Mouse (Mus musculus) macrophage (primary cell): ENCODE measurements around the gene Caskin1. TPM values are rescaled to one million over a fixed set of nuclear protein-coding genes. Genes with fewer than 3 reads are reported as not detected.
A peak's percentile ranks its signal among the peaks of the same experiment; 100 is the strongest.

Experiments
- H3K27ac ChIP-seq: fragments of 350-480 bp; formaldehyde crosslinking; 2 replicates; pipeline ENCODE4 v1.9.0; 2021
- H3K36me3 ChIP-seq: fragments of 350-480 bp; formaldehyde crosslinking; 2 replicates; pipeline ENCODE4 v1.9.0; 2021; ENCODE audit errors: inconsistent target
- H3K4me3 ChIP-seq: fragments of 350-480 bp; formaldehyde crosslinking; 2 replicates; pipeline ENCODE4 v1.9.0; 2021; ENCODE audit errors: inconsistent target
- H3K79me2 ChIP-seq: fragments of 350-480 bp; formaldehyde crosslinking; 2 replicates; pipeline ENCODE4 v1.9.0; 2021; ENCODE audit errors: inconsistent target
- WGBS: methylation state at CpG from one replicate; pipeline ENCODE4 v1.1.7; 2026; ENCODE audit warnings: inconsistent platforms; ENCODE audit not compliant: missing documents; 5-methylcytosine and 5-hydroxymethylcytosine counted together
- polyA plus RNA-seq: library from polyadenylated mRNA; stranded (reverse); fragments of 250-400 nt; gene quantifications from 3 replicates; pipeline ENCODE4 v1.2.4, GENCODE M21; 2018; ENCODE audit warnings: inconsistent platforms

Gene Caskin1
- polyA plus RNA-seq, 1 experiment from 2014 or later = not detected

- Histone ChIP-seq H3K27ac (no peak overlapping the region), H3K36me3 (peaks cover 30% of the 10 kb centered on the region)
- WGBS = 62% methylated on average over 11 of the region's 11 CpGs
Observed at GRCm38 (mm10) chr17:24477985-24478600, 10.3 kb upstream of the Caskin1 start.

DNA sequence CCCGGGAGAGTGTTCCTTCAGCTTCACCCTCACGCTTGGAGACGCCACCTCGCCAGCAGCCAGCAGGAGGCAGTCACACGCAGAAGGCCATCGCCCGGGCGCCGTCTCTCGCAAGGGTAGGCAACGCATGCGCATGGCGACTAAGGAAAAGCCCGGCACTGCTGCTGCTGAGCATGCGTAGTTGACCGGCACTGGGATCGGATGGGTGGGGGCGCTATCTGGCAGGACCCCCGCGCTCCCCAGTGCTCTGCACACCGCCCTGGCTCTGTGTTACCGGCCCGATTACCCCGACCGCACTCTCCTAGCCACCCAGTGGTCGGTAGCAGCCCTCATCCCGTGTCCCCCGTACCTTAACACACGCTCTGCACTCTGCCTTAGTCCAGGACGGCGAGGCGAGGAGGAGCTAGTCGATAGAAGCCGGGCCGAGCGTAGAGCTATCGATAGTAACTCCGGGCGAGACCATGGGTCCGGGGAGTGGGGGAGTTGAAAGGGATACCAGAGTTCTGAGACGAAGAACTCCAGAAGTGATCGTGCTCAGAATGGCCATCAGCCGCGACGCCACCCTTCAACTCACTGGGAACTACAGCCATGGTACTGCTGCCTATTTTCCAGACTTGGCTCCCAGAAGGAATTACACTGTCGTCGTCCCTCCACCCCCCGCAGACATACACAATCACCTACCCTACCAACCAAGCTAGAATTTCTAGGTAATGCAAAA, 9.6 kb upstream of the Caskin1 start, which contains the start of gene Mlst8:
Mlst8 (minus strand) TSS at position 416 of the 718 bp plus-strand sequence.
- Histone ChIP-seq H3K79me2 (peaks cover 9% of the 10 kb centered on the region; the same call in 1 of the 2 replicates), H3K27ac (peak within 1 kb of the TSS; percentile 97), H3K4me3 (peak within 1 kb of the TSS; percentile 68), H3K36me3 (peaks cover 30% of the 10 kb centered on the region)
- under 1% methylated on average over 48 of the region's 48 CpGs for WGBS

More at GRCm38 (mm10) chr17:24477985-24478600, 10.3 kb upstream of the Caskin1 start:
- Histone ChIP-seq H3K4me3 (peak overlapping the region; percentile 68), H3K79me2 (peaks cover 9% of the 10 kb centered on the region; the same call in 1 of the 2 replicates)

DNA sequence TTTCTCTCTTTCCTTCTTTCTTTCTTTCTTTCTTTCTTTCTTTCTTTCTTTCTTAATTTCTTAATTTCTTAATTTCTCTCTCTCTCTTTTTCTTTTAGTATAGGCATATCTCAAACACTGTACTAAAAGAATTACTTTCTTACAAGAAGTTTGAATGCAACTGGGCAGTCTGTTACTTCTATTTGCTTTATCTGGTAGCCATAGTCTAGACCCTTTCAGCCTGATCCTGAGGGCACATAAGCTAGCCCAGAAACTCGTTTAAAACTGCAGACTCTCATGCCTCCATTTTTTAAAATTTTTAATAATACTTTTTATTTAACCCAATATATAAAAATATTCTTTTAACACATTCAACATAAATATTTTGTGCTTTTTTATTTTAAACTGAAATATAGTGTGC, 9.0 kb upstream of the Caskin1 start:
- 36% methylated on average over 1 of the region's 1 CpGs for WGBS
- H3K4me3 ChIP-seq = peak overlapping the region; percentile 68
- peaks cover 9% of the 10 kb centered on the region; the same call in 1 of the 2 replicates for H3K79me2 ChIP-seq
- H3K36me3 ChIP-seq = peaks cover 29% of the 10 kb centered on the region
- peak overlapping the region; percentile 97 for H3K27ac ChIP-seq

GRCm38 (mm10) chr17:24480201-24480826, 8.1 kb upstream of the Caskin1 start:
- Histone ChIP-seq H3K27ac (no peak overlapping the region), H3K4me3 (no peak overlapping the region), H3K36me3 (peaks cover 20% of the 10 kb centered on the region), H3K79me2 (peaks cover 9% of the 10 kb centered on the region; the same call in 1 of the 2 replicates)
- WGBS = 83% methylated on average over 3 of the region's 3 CpGs

- H3K79me2 ChIP-seq = peaks cover 9% of the 10 kb centered on the region; the same call in 1 of the 2 replicates
- H3K36me3 ChIP-seq = peaks cover 11% of the 10 kb centered on the region
- H3K4me3 ChIP-seq = no peak overlapping the region
- 95% methylated on average over 20 of the region's 20 CpGs for WGBS
- H3K27ac ChIP-seq = no peak overlapping the region
Observed at GRCm38 (mm10) chr17:24481027-24481815, 7.2 kb upstream of the Caskin1 start.

- Histone ChIP-seq H3K4me3 (no peak overlapping the region), H3K36me3 (no peaks in the 10 kb centered on the region), H3K27ac (no peak overlapping the region), H3K79me2 (no peaks in the 10 kb centered on the region)
- WGBS = 97% methylated on average over 3 of the region's 3 CpGs
Observed at GRCm38 (mm10) chr17:24483495-24483894, 4.9 kb upstream of the Caskin1 start.

GRCm38 (mm10) chr17:24485090-24485860, 3.1 kb upstream of the Caskin1 start:
- no peaks in the 10 kb centered on the region for H3K79me2 ChIP-seq
- WGBS = 58% methylated on average over 7 of the region's 11 CpGs
- H3K27ac ChIP-seq = no peak overlapping the region
- no peak overlapping the region for H3K4me3 ChIP-seq
- no peaks in the 10 kb centered on the region for H3K36me3 ChIP-seq

DNA sequence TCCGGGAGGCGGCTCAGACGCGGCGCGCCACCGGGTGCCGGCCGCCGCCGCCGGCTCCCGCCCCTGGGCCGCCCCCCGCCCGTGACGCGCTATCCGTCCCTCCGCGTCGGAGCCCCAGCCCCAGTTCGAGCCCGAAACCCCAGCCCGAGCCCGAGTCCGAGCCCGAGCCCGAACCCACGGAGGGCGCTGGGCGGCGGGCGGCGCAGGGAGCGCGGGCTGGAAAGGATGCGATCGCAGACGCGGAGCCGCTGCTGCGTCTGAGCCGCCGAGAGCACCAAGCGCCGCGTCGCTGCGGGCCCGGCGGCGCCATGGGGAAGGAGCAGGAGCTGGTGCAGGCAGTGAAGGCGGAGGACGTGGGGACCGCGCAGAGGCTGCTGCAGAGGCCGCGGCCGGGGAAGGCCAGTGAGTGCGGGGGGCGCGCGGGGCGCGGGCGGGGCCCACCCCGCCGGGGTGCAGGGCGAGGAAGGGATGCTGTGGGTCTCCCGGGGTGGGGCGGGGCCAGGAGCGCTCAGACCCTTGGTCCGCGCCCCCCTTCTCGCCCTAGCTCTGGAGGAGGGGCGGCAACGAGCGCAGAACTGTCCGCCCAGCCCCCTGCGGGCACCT, 362 bp downstream of the Caskin1 start:
- H3K79me2 ChIP-seq = no peaks in the 10 kb centered on the region
- H3K4me3 ChIP-seq = no peak overlapping the region
- WGBS = under 1% methylated on average over 59 of the region's 81 CpGs
- no peaks in the 10 kb centered on the region for H3K36me3 ChIP-seq
- no peak overlapping the region for H3K27ac ChIP-seq

GRCm38 (mm10) chr17:24489265-24490030, 1.0 kb downstream of the Caskin1 start:
- Histone ChIP-seq H3K4me3 (no peak overlapping the region), H3K79me2 (no peaks in the 10 kb centered on the region), H3K27ac (no peak overlapping the region), H3K36me3 (no peaks in the 10 kb centered on the region)
- WGBS = 52% methylated on average over 19 of the region's 19 CpGs

DNA sequence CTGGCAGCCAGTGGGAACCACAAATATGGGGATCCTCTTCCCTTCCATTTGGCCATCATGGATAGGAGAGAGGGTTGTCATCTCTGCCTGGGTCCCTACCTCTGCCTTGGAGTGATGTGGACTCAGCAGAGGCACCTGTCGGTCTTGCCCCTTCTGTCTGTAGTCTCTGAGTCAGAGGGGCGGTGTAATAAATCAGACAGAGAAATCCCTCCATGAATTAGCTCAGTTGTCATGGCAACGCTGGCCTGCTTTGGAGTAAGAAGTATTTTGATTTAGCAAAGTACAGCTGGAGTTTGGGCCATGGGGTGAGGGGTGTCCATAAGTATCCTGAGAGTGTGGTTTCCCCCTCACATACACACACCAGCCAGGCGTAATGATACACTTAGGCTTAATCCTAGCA, 2.0 kb downstream of the Caskin1 start:
- 98% methylated on average over 4 of the region's 4 CpGs for WGBS
- H3K4me3 ChIP-seq = no peak overlapping the region
- H3K27ac ChIP-seq = no peak overlapping the region

GRCm38 (mm10) chr17:24494627-24495335, 6.4 kb downstream of the Caskin1 start:
- Histone ChIP-seq H3K4me3 (no peak overlapping the region), H3K27ac (no peak overlapping the region), H3K79me2 (no peaks in the 10 kb centered on the region), H3K36me3 (no peaks in the 10 kb centered on the region)
- WGBS = 68% methylated on average over 2 of the region's 2 CpGs

More for the DNA sequence above, 2.0 kb downstream of the Caskin1 start:
- H3K79me2 ChIP-seq = no peaks in the 10 kb centered on the region
- H3K36me3 ChIP-seq = no peaks in the 10 kb centered on the region

DNA sequence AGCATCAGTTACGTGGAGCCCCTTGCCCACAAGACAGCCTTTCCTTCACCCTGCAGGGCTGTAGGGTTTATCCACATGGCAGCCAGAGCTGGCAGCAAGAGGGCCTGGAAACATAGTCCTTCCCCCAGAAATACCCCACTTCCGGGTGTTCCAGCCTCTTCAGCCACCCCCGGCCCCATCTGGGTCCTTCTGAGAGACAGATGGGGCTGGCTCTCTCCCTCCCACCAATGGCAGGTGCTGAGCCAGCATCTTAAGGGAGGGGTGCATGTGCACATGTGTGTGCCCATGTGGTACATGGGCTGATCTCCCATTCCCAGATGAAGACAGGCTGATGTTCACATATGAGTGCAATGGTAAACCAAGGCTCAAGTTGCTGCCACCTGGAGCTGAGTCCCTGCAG, 7.0 kb downstream of the Caskin1 start:
- no peaks in the 10 kb centered on the region for H3K79me2 ChIP-seq
- H3K27ac ChIP-seq = no peak overlapping the region
- 65% methylated on average over 3 of the region's 3 CpGs for WGBS
- H3K36me3 ChIP-seq = no peaks in the 10 kb centered on the region
- no peak overlapping the region for H3K4me3 ChIP-seq
